Comparison of ENCODE assay signal across 15 mouse cellular contexts in genomic region chr2:112845583-112846512, GRCm38 (mm10).
"Had no signal": no experiment of that assay in that cellular context is flagged by ENCODE, and none has a peak within 500 bp of the region (broad histone marks: within the 10 kb centered on the region; RNA-seq: fewer than 3 reads in every experiment).

No protein-coding gene starts in this region.

- H3K36me3 ChIP-seq: kidney, embryonic 15.5 days; limb, embryonic 15.5 days; liver, embryonic 13.5 days; lung, embryonic 15.5 days; neural tube, embryonic 13.5 days had no signal

- H3K9me3 ChIP-seq: kidney, embryonic 15.5 days; limb, embryonic 15.5 days; liver, embryonic 13.5 days; lung, embryonic 15.5 days had no signal

- DNase-seq: kidney, adult 2 months; kidney, postnatal 14 days; liver, embryonic 13.5 days; liver, postnatal 0 days; lung, postnatal 14 days; right cerebral cortex, adult 18-20 months; right cerebral cortex, postnatal 25 days had no signal

- H3K27ac ChIP-seq: kidney, embryonic 15.5 days; limb, embryonic 15.5 days; liver, embryonic 13.5 days; lung, embryonic 15.5 days; macrophage; neural tube, embryonic 13.5 days; stomach, postnatal 0 days had no signal

- H3K27me3 ChIP-seq: kidney, embryonic 15.5 days; limb, embryonic 15.5 days; liver, embryonic 13.5 days; lung, embryonic 15.5 days; megakaryocyte, embryonic 14.5 days; neural tube, embryonic 13.5 days had no signal

- H3K9ac ChIP-seq: kidney, embryonic 15.5 days; limb, embryonic 15.5 days; liver, embryonic 13.5 days; liver, postnatal 0 days; lung, embryonic 15.5 days; neural tube, embryonic 13.5 days had no signal

- ATAC-seq: intestine, embryonic 16.5 days; liver, postnatal 0 days had no signal

- H3K4me2 ChIP-seq: kidney, embryonic 15.5 days; limb, embryonic 15.5 days; liver, embryonic 13.5 days; lung, embryonic 15.5 days; neural tube, embryonic 13.5 days had no signal

- H3K4me3 ChIP-seq: kidney, embryonic 15.5 days; limb, embryonic 15.5 days; liver, embryonic 13.5 days; lung, embryonic 15.5 days; megakaryocyte, embryonic 14.5 days; neural tube, embryonic 13.5 days had no signal

- H3K4me1 ChIP-seq: kidney, embryonic 15.5 days; limb, embryonic 15.5 days; liver, embryonic 13.5 days; lung, embryonic 15.5 days; megakaryocyte, embryonic 14.5 days; neural tube, embryonic 13.5 days had no signal
